Mouse (Mus musculus) kidney, postnatal 25 days (tissue): ENCODE measurements around the gene Pik3r1.

Experiments
- DNase-seq, 2 experiments: peaks; one replicate each; pipeline ENCODE4 v3.0.0; 2021; ENCODE audit warnings: mixed read lengths in 2 of 2

The Pik3r1 gene

DNA sequence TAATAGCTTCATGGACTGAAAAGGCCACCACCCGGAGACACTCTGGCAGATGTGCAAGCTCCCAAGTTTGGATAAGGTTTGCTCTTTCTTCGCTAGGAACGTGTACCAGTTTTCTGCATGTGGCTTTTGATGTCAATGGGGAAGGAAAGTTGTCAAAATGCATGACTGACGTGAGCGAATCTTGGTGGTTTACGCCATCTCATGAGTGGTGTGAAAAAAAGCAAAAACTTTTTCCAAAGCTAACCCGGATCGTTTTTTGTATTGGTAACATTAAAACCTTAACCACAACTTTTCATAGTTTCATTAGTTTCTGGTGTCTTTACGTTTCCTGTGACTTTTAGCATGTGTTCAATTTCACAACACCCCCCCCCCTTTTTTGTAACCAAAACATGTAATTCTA lies 60.8 kb downstream of the Pik3r1 start:
- no peak for DNase-seq

DNA sequence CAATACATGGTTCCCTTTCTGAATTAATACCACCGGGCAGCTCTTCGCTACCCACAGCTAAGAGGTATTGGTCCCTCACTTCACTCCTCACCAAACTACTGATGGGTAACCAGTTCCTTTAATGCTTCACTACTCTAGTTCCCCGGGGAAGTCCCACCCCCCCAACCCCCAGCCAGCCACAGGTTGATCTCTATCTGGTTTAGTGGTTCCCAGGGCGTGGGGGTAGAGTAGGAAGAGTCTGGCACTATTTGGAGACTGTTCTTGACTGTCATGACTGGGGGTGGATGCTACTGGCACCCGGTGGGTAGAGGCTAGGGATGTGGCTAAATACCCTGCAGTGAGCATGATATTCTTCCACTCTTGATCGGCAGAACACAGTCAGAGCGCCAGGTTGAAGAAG lies 61.6 kb downstream of the Pik3r1 start:
- no peak for DNase-seq

DNA sequence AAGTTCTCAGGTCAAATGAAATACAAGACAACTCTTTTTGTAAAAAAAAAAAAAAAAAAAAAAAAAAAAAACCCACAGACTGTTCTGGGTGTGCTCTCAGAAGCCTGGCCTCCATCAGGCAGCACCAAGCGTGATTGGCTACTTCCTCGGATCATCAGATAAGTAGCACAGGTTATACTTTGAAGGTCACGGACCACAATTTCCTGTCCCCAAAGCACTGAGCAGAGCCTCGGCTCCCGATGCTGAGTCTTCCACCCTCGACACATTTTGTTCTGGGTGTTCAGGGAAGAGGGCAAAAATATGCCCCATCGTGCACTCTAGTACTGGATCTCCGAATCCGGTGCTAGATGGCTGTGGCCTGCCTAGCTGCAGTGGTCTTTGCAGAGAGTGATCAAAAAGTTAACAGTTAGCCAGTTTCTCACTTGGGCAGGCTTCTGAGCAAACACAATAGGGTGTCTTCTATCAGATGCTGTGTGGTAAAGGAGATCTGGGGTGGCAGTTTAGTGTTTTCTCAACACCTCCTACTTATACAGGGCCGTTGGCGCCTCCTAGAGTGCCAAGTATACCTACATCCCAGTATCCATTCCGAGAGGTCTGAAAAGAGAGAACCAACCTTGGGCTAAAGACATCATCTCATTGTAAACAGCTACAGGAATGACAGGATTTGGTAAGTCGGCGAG lies 65.8 kb downstream of the Pik3r1 start:
- no peak for DNase-seq

DNA sequence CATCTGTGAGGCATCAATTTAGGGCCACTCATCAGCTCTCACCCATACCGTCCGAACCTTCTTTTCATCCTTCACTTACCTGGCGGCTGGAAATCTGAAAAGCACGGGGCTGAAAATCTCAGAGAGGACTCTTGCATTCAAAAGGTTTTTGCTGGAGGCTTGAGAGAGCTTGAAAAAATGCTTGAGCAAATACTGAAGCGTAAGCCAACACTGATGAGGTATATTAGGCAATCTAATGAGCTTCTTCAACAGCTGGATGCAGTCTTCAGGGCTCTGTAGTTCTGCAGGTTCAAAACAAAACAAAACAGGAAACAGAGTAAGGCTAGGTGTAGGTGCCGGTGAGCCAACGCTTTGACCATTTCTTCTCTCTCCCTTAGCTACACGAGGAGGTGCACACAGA lies 66.4 kb downstream of the Pik3r1 start:
- no peak for DNase-seq

DNA sequence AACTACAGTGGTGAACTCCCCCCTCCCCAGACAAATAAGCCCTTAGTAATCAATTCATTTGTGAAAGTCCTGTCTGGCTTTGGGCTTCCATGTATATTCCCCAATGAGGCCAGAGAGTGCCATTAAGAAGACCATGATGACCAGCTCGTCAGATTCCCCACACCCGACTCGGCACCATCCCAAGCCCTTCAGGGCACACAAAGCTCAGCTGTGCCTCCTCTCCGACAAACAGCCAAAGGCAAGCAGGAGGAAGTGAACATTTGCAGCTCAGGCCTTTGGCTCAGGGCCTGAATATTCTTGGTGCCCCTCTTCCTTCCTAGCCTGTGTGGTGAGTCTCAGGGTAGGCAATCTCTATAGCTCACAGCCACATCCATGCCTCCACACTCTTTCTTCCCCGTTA lies 68.3 kb downstream of the Pik3r1 start:
- no peak for DNase-seq

GRCm38 (mm10) chr13:101697966-101698365 lies 70.1 kb downstream of the Pik3r1 start:
- peak; percentile 36 to 74 for DNase-seq

GRCm38 (mm10) chr13:101697461-101697860 lies 70.6 kb downstream of the Pik3r1 start:
- DNase-seq, result no peak

DNA sequence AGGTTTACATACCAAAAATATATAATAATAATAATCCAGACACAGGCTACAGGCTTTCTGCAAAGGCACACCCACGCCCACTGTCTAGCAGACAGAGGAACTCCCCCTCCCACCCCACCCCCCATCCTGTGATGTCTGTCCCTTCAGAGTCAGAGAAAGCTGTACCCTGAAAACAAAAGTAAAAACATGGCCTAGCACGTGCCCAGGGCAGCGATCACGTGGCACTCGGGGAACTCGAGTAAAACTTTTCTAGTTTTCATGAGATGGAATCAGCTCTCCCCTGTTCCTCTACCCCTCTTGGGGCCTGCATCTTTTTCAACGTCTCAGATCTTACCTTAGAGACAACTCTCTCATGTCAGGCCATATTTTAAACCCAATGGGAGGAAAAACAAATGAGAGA lies 71.2 kb downstream of the Pik3r1 start:
- DNase-seq, result peak; percentile 54 to 73

- no peak for DNase-seq
Observed at GRCm38 (mm10) chr13:101696316-101696715, 71.7 kb downstream of the Pik3r1 start.

- DNase-seq, result peak; percentile 91 to 97
Observed at GRCm38 (mm10) chr13:101695876-101696275, 72.1 kb downstream of the Pik3r1 start.

DNA sequence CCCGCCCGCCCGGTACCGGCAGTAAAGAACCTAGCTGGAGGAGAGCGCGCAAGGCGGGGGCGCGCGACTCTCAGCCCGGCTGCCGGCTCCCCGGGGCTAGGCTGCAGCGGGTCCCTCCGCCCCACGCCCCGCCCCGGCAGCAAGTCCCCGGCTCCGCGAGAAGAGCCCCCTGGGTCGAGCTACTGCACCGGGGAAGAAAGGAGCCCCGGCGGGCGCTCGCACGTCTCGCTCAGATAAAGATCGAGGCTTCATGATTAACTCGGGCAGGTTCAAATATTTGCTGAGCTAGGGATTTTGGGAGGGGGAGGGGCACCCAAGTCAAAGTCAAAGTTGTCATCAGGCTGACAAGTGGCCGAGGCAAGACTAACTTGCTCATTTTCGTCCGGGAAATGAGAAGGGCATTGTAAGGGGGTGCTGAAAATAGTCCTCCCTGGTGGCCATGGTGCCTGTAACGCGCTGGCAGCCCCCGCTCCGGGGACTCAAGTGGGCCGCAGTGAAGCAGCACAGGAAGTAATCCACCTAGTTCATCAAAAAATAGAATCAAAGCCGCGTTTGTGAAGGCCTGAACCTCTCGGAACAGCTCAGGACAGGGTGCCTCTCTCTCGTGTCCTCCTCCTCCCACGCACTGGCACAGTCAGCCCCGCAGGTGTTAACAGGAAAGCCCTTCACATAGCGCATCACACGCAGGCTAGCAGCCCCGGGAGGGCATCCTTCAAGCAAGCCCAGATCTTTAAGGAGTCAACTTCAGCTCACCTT lies 73.3 kb downstream of the Pik3r1 start:
- DNase-seq, result peak; percentile 87 to 88

- DNase-seq, result peak; percentile 65 to 79
Observed at GRCm38 (mm10) chr13:101693967-101694495, 74.0 kb downstream of the Pik3r1 start.

- DNase-seq, result no peak
Observed at GRCm38 (mm10) chr13:101692866-101693691, 74.9 kb downstream of the Pik3r1 start.

DNA sequence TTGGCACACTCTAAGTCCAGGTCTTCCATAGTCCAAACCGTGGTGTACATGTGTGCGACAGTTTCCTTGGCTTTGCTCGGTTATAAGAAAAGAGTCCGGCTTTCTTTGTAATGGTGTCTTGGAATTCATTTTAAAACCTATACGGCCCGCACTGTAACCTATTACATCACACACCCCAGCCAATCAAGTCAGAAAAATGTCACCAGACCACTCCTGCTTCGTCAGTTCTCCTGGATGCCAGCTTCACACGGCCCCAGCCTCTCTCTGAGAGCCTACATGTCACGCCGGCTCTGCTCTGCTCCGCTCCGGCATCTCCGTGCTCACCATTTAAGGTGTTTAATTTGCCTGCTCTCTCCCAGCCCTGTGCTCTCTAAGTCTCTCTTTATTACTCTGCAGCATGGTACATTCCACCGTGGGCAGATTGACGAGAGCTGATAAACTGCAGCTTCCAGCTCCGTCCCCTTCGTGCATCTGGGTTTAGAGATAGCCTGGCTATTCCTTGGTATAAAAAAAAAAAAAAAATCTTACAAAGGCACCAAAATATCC lies 75.7 kb downstream of the Pik3r1 start:
- peak; percentile 30 to 72 for DNase-seq

DNA sequence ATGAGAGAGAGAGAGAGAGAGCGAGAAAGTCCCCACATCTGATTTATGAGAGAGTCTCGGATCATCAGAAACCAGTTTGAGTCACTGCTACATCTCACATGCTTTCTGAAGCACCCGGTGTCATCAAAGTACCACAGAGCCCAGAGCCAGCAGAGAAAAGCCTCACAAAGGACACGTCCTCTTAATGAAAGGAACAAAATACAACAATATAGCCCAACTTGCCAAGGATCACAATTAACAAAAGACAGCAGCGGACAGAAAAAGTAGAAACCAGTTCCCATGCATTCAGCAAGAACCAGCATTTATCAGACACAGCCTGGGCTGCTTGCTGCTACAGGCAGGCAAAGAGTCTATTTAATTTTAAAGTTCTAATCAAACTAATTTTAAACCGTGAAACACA lies 76.3 kb downstream of the Pik3r1 start:
- no peak for DNase-seq

- no peak for DNase-seq
Observed at GRCm38 (mm10) chr13:101690911-101691655, 76.9 kb downstream of the Pik3r1 start.

- peak; percentile 32 to 52 for DNase-seq
Observed at GRCm38 (mm10) chr13:101690167-101690566, 77.8 kb downstream of the Pik3r1 start.

- no peak for DNase-seq
Observed at GRCm38 (mm10) chr13:101686256-101686655, 81.8 kb downstream of the Pik3r1 start.

DNA sequence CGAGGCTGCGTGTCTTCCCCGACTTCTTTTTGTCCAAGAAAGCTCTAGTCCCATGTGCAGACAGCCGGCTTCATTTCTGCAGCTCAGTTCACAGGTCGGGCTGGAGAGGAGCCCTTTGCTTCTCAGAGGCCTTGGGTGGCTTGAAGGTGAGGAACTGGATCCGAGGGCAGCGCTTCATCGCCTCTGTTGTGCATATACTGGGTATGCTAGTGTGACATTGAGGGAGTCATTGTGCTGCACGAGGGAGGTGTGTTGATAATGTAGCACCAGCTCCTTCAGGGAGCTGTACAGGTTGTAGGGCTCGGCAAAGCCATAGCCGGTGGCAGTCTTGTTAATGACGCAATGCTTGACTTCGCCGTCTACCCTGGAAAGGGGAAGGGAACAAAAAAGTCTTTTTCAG lies 83.3 kb downstream of the Pik3r1 start:
- no peak for DNase-seq

DNA sequence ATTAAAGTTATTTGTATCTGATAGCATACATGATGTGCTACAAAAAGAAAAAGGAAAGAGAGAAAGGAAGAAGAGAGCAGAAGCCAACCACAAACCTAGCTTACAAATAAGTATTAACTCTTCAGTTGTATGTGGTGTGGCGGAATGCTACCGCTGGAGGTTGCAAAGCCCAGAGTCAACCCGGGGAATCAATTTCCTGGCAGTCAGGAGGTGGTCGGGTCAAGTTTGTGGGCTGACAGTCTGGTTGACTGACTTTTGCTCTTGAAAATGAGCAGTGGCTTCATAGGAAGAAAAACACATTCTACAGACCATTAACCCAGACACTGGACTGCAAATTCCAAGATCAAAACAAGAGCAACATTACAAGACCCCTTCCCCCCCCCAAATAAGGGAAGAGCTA lies 85.6 kb downstream of the Pik3r1 start:
- no peak for DNase-seq

DNA sequence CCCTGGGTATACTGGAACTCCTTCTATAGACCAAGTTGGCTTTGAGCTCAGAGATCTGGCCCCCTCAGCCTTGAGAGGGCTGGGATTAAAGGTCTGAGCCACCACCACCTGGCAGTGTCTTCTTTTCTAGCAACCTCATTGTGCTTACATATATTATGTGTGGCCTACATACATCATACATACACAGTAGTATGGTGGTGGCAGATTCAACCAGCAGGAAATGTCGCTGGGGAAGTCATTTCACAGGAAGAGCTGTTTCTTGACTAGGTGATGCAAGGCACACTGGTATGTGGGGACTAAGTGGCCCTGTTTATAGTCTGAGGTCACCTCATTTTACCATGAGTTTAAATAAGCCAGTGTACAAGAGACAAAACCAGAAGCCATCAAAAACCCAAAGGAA lies 87.9 kb downstream of the Pik3r1 start:
- no peak for DNase-seq

- DNase-seq, result no peak
Observed at GRCm38 (mm10) chr13:101678984-101679383, 89.0 kb downstream of the Pik3r1 start.
